Mouse (Mus musculus) CH12.LX (cell line): ENCODE results near the gene Car10. TPM values are rescaled to one million over a fixed set of nuclear protein-coding genes. Genes with fewer than 3 reads are reported as not detected.

Experiments
- DNase-seq: peaks from one replicate; pipeline ENCODE4 v3.0.0-alpha.2; 2013; ENCODE audit errors: extremely low read depth
- H3K27ac ChIP-seq: 2 replicates; pipeline ENCODE4 v1.5.1; 2012; ENCODE audit warnings: low read depth, mild to moderate bottlenecking, control low read depth, moderate library complexity; ENCODE audit not compliant: insufficient read depth
- H3K27me3 ChIP-seq: replicated peaks from 2 replicates; pipeline ENCODE3; 2012; ENCODE audit warnings: inconsistent platforms
- H3K36me3 ChIP-seq, 2 experiments: replicated peaks in 1 of 2; 2 replicates each; pipeline versions ENCODE3 to v1.6.1; 2012; ENCODE audit warnings: inconsistent platforms in 1 of 2, low read length in 1 of 2, mild to moderate bottlenecking in 1 of 2, mixed read lengths in 1 of 2, moderate library complexity in 1 of 2; ENCODE audit not compliant: control insufficient read depth in 1 of 2, insufficient read depth in 1 of 2
- H3K4me1 ChIP-seq, 2 experiments: 2 replicates each; pipeline ENCODE4 v1.6.1; 2012; ENCODE audit warnings: inconsistent platforms in 1 of 2, moderate library complexity in 1 of 2; ENCODE audit not compliant: insufficient read depth in 2 of 2, control insufficient read depth in 1 of 2
- H3K4me2 ChIP-seq: 2 replicates; pipeline ENCODE4 v1.6.1; 2012; ENCODE audit warnings: low read depth, mild to moderate bottlenecking, control low read depth; ENCODE audit not compliant: poor library complexity, insufficient read depth, severe bottlenecking
- H3K4me3 ChIP-seq, 3 experiments: fragments of 150-350 bp in 1 of 3; sonication (generic) in 1 of 3; replicated peaks in 1 of 3; 2 replicates each; pipeline versions ENCODE3 to v1.5.1; 2011 to 2012; ENCODE audit warnings: low read depth in 2 of 3, low read length in 2 of 3, mild to moderate bottlenecking in 2 of 3, moderate library complexity in 2 of 3, control low read depth in 1 of 3, improper control_type of control experiment in 1 of 3, inconsistent platforms in 1 of 3, mixed read lengths in 1 of 3; ENCODE audit not compliant: poor library complexity in 1 of 3
- H3K79me2 ChIP-seq: replicated peaks from 2 replicates; pipeline ENCODE4 v1.6.1; 2012; ENCODE audit warnings: mild to moderate bottlenecking, moderate library complexity; ENCODE audit not compliant: control insufficient read depth, poor library complexity, insufficient read depth, severe bottlenecking; ENCODE audit errors: extremely low read depth
- H3K9ac ChIP-seq: 2 replicates; pipeline ENCODE4 v1.6.1; 2012; ENCODE audit warnings: low read depth, mild to moderate bottlenecking, control low read depth, moderate library complexity; ENCODE audit not compliant: insufficient read depth
- H3K9me3 ChIP-seq: replicated peaks from 2 replicates; pipeline ENCODE3; 2012; ENCODE audit warnings: low read length, inconsistent platforms, mixed read lengths
- BHLHE40 ChIP-seq: IDR thresholded peaks from 2 replicates; pipeline ENCODE4 v1.6.1; 2011; ENCODE audit warnings: mild to moderate bottlenecking, low read depth, low read length, improper control_type of control experiment
- CHD1 ChIP-seq: IDR thresholded peaks from 2 replicates; pipeline ENCODE4 v1.6.1; 2012; ENCODE audit warnings: low read depth, low read length, improper control_type of control experiment, inconsistent platforms
- CHD2 ChIP-seq: IDR thresholded peaks from 2 replicates; pipeline ENCODE4 v1.6.1; 2011; ENCODE audit warnings: low read length, improper control_type of control experiment
- E2F4 ChIP-seq: IDR thresholded peaks from 2 replicates; pipeline ENCODE4 v1.6.1; 2011; ENCODE audit warnings: low read depth, low read length, improper control_type of control experiment; ENCODE audit not compliant: insufficient replicate concordance
- ELF1 ChIP-seq: IDR thresholded peaks from 2 replicates; pipeline ENCODE4 v1.6.1; 2014; ENCODE audit warnings: low read depth, mild to moderate bottlenecking, inconsistent platforms, low read length, improper control_type of control experiment
- EP300 ChIP-seq: IDR thresholded peaks from 2 replicates; pipeline ENCODE4 v1.6.1; 2011; ENCODE audit warnings: low read length, improper control_type of control experiment
- ETS1 ChIP-seq: conservative IDR thresholded peaks from 2 replicates; pipeline ENCODE4 v1.6.1; 2012; ENCODE audit warnings: low read depth, mild to moderate bottlenecking, inconsistent platforms, low read length, improper control_type of control experiment, moderate library complexity
- GABPA ChIP-seq: IDR thresholded peaks from 2 replicates; pipeline ENCODE4 v1.6.1; 2012; ENCODE audit warnings: low read depth, low read length, improper control_type of control experiment, inconsistent platforms; ENCODE audit not compliant: insufficient replicate concordance
- HCFC1 ChIP-seq: IDR thresholded peaks from 2 replicates; pipeline ENCODE4 v1.6.1; 2012; ENCODE audit warnings: low read depth, mild to moderate bottlenecking, inconsistent platforms, low read length, improper control_type of control experiment
- IRF4 ChIP-seq: IDR thresholded peaks from 2 replicates; pipeline ENCODE4 v1.6.1; 2014; ENCODE audit warnings: low read depth, mild to moderate bottlenecking, inconsistent platforms, low read length, improper control_type of control experiment
- JUN ChIP-seq: IDR thresholded peaks from 2 replicates; pipeline ENCODE4 v1.6.1; 2011; ENCODE audit warnings: low read depth, mild to moderate bottlenecking, low read length, improper control_type of control experiment, moderate library complexity; ENCODE audit not compliant: insufficient read depth
- JUND ChIP-seq: conservative IDR thresholded peaks from 2 replicates; pipeline ENCODE4 v1.6.1; 2011; ENCODE audit warnings: low read depth, low read length, improper control_type of control experiment
- MAFK ChIP-seq: IDR thresholded peaks from 2 replicates; pipeline ENCODE4 v1.6.1; 2011; ENCODE audit warnings: low read length, improper control_type of control experiment; ENCODE audit not compliant: insufficient replicate concordance
- MAX ChIP-seq: IDR thresholded peaks from 2 replicates; pipeline ENCODE4 v1.6.1; 2011; ENCODE audit warnings: low read length, improper control_type of control experiment
- MAZ ChIP-seq: IDR thresholded peaks from 2 replicates; pipeline ENCODE4 v1.6.1; 2012; ENCODE audit warnings: low read depth, mild to moderate bottlenecking, inconsistent platforms, low read length, improper control_type of control experiment, moderate library complexity
- MEF2A ChIP-seq: IDR thresholded peaks from 2 replicates; pipeline ENCODE4 v1.6.1; 2014; ENCODE audit warnings: low read depth, mild to moderate bottlenecking, inconsistent platforms, low read length, improper control_type of control experiment, borderline replicate concordance
- MYC ChIP-seq: IDR thresholded peaks from 2 replicates; pipeline ENCODE4 v1.6.1; 2011; ENCODE audit warnings: low read depth, mild to moderate bottlenecking, improper control_type of control experiment, low read length
- NELFE ChIP-seq: IDR thresholded peaks from 2 replicates; pipeline ENCODE4 v1.6.1; 2011; ENCODE audit warnings: low read depth, low read length, improper control_type of control experiment
- NRF1 ChIP-seq: IDR thresholded peaks from 2 replicates; pipeline ENCODE4 v1.6.1; 2014; ENCODE audit warnings: low read depth, mild to moderate bottlenecking, inconsistent platforms, low read length, improper control_type of control experiment, moderate library complexity
- PAX5 ChIP-seq: IDR thresholded peaks from 2 replicates; pipeline ENCODE4 v1.6.1; 2012; ENCODE audit warnings: low read length, inconsistent platforms, mixed read lengths
- POLR2A ChIP-seq: IDR thresholded peaks from 2 replicates; pipeline ENCODE4 v1.6.1; 2011; ENCODE audit warnings: low read depth, mild to moderate bottlenecking, improper control_type of control experiment, low read length
- POLR2AphosphoS2 ChIP-seq: IDR thresholded peaks from 2 replicates; pipeline ENCODE4 v1.6.1; 2011; ENCODE audit warnings: low read depth, low read length, improper control_type of control experiment
- RAD21 ChIP-seq: IDR thresholded peaks from 2 replicates; pipeline ENCODE4 v1.6.1; 2011; ENCODE audit warnings: low read depth, mild to moderate bottlenecking, low read length, improper control_type of control experiment, moderate library complexity
- RCOR1 ChIP-seq: conservative IDR thresholded peaks from 2 replicates; pipeline ENCODE4 v1.6.1; 2012; ENCODE audit warnings: low read depth, mild to moderate bottlenecking, inconsistent platforms, low read length, improper control_type of control experiment
- SIN3A ChIP-seq: IDR thresholded peaks from 2 replicates; pipeline ENCODE4 v1.6.1; 2012; ENCODE audit warnings: low read length, improper control_type of control experiment, inconsistent platforms
- SMC3 ChIP-seq: IDR thresholded peaks from 2 replicates; pipeline ENCODE4 v1.6.1; 2011; ENCODE audit warnings: low read depth, low read length, improper control_type of control experiment
- TCF12 ChIP-seq: IDR thresholded peaks from 2 replicates; pipeline ENCODE4 v1.6.1; 2014; ENCODE audit warnings: low read depth, mild to moderate bottlenecking, inconsistent platforms, low read length, improper control_type of control experiment
- UBTF ChIP-seq: IDR thresholded peaks from 2 replicates; pipeline ENCODE4 v1.6.1; 2012; ENCODE audit warnings: low read depth, mild to moderate bottlenecking, inconsistent platforms, low read length, improper control_type of control experiment, moderate library complexity
- USF1 ChIP-seq: IDR thresholded peaks from 2 replicates; pipeline ENCODE4 v1.6.1; 2014; ENCODE audit warnings: low read depth, mild to moderate bottlenecking, inconsistent platforms, low read length, improper control_type of control experiment
- USF2 ChIP-seq: conservative IDR thresholded peaks from 2 replicates; pipeline ENCODE4 v1.6.1; 2011; ENCODE audit warnings: low read depth, low read length, improper control_type of control experiment
- ZC3H11A ChIP-seq: IDR thresholded peaks from 2 replicates; pipeline ENCODE4 v1.6.1; 2012; ENCODE audit warnings: low read depth, mild to moderate bottlenecking, inconsistent platforms, low read length, improper control_type of control experiment
- dilution Hi-C: fragments of 300-500 bp; cut with MboI; formaldehyde crosslinking; loops from 2 replicates; pipeline ENCODE4 v1.14.3; 2020; ENCODE audit warnings: low sequenced_read_pairs; ENCODE audit not compliant: extremely low pct_unique_long_range_greater_than_20kb, extremely low pct_ligation_motif_present
- in situ Hi-C: fragments of 300-500 bp; cut with MboI; formaldehyde crosslinking; loops from 3 replicates; pipeline ENCODE4 v1.14.3; 2019; ENCODE audit warnings: low sequenced_read_pairs, low pct_ligation_motif_present, low pct_unique_long_range_greater_than_20kb, mixed read lengths
- polyA plus RNA-seq: library from polyadenylated mRNA; unstranded; fragments of >175 nt; gene quantifications from 2 replicates; pipeline ENCODE4 v1.2.1, GENCODE M21; 2012; ENCODE audit warnings: low read depth; ENCODE audit not compliant: insufficient read length
- total RNA-seq, 2 experiments: library from RNA; depleted of rRNA; stranded (reverse); fragments of 300-350 nt in 1 of 2; fragments of >200 nt in 1 of 2; gene quantifications; 2 replicates each; pipeline ENCODE4 v1.2.3; 2012 to 2014

The Car10 gene
- total and polyA plus RNA-seq, 3 experiments = not detected

DNA sequence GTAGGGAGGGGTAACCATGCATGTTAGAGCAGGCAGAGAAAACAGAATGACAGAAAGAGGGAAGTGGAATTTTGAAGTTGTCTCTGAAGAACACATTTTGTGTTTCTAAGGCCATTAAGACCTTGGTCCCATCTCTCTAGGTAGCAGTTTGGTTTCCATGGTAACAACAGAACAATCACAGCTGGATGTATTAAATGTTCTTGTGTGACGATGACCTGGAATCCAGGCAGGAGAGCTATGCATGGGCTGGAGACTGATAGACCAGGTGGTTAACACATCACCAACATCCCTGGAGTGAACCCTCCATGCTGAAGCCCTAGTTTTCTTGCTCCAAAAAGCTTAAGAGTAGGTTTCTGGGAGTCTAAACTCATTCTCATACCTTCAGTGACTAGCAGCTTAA lies 505.7 kb downstream of the Car10 start:
- no peaks in the 10 kb centered on the region for H3K79me2 ChIP-seq
- peaks cover 20% of the 10 kb centered on the region for H3K27me3 ChIP-seq
- no peak overlapping the region for H3K27ac ChIP-seq
- H3K36me3 ChIP-seq = no peaks in the 10 kb centered on the region
- H3K4me1 ChIP-seq = peaks cover 3 to 8% of the 10 kb centered on the region in 2 experiments; a peak in 2 of 4 replicates
- H3K9ac ChIP-seq = no peak overlapping the region
- dilution Hi-C loops (no loop called here), in situ Hi-C loops (no loop called here)
- no peak overlapping the region for H3K4me3 ChIP-seq
- H3K4me2 ChIP-seq = no peak overlapping the region
- TF ChIP-seq USF2 = no peak
- no peak for TF ChIP-seq POLR2AphosphoS2
- no peak for TF ChIP-seq IRF4
- TF ChIP-seq SIN3A = no peak
- no peak for TF ChIP-seq ETS1
- no peak for TF ChIP-seq ELF1
- no peak for TF ChIP-seq JUN
- TF ChIP-seq POLR2A = no peak
- no peak for TF ChIP-seq NRF1
- TF ChIP-seq MEF2A = no peak
- TF ChIP-seq CHD1 = no peak
- no peak for TF ChIP-seq USF1
- TF ChIP-seq RAD21 = no peak
- no peak for TF ChIP-seq UBTF
- TF ChIP-seq ZC3H11A = no peak
- TF ChIP-seq E2F4 = no peak
- no peak for TF ChIP-seq EP300
- no peak for TF ChIP-seq JUND
- TF ChIP-seq HCFC1 = no peak
- H3K9me3 ChIP-seq = no peaks in the 10 kb centered on the region
- DNase-seq = no peak

- no peak overlapping the region for H3K4me3 ChIP-seq
- no peak overlapping the region for H3K9ac ChIP-seq
- peaks cover 29% of the 10 kb centered on the region for H3K27me3 ChIP-seq
- no peak for TF ChIP-seq EP300
- TF ChIP-seq JUN = no peak
- no peak for TF ChIP-seq ELF1
- TF ChIP-seq GABPA = no peak
- no peak for TF ChIP-seq CHD2
- no peak for TF ChIP-seq BHLHE40
- TF ChIP-seq RAD21 = no peak
- no peak for TF ChIP-seq NELFE
- no peak for TF ChIP-seq MAFK
- no peak for TF ChIP-seq PAX5
- no peak for TF ChIP-seq MYC
- no peak for TF ChIP-seq TCF12
- no peak for TF ChIP-seq POLR2AphosphoS2
- TF ChIP-seq POLR2A = no peak
- no peak for TF ChIP-seq MAZ
- no peak for TF ChIP-seq SMC3
- TF ChIP-seq RCOR1 = no peak
- TF ChIP-seq CHD1 = no peak
- TF ChIP-seq MAX = no peak
- TF ChIP-seq, all 38 proteins: peak for 0
- H3K79me2 ChIP-seq = no peaks in the 10 kb centered on the region
- dilution Hi-C loops (no loop called here), in situ Hi-C loops (no loop called here)
- no peak for DNase-seq
- no peak overlapping the region for H3K4me2 ChIP-seq
- H3K27ac ChIP-seq = no peak overlapping the region
- H3K4me1 ChIP-seq = no peaks in the 10 kb centered on the region
- H3K36me3 ChIP-seq = no peaks in the 10 kb centered on the region
- H3K9me3 ChIP-seq = no peaks in the 10 kb centered on the region
Measured at GRCm38 (mm10) chr11:93607111-93607510, 509.3 kb downstream of the Car10 start.
